32 mouse cellular contexts compared by ENCODE assay signal in genomic region chr19:59167871-59168270, GRCm38 (mm10). TPM values are rescaled to one million over a fixed set of nuclear protein-coding genes. Genes with fewer than 3 reads are reported as not detected.
DNase-seq lines count a peak whose midpoint lies in the region; ATAC-seq and TF ChIP-seq lines count a peak whose summit lies in the region.
"Had no signal": no experiment of that assay in that cellular context is flagged by ENCODE, and none has a peak within 500 bp of the region (broad histone marks: within the 10 kb centered on the region; RNA-seq: fewer than 3 reads in every experiment).

No protein-coding gene starts in this region.

- no peak for DNase-seq in midbrain, embryonic 14.5 days
- DNase-seq in forebrain, embryonic 10.5 days (ENCODE audit: extremely low spot score, low spot score) = no peak
- DNase-seq in right cerebral cortex, postnatal 14 days = no peak
- no peak for DNase-seq in cerebellum, adult 2 months
- DNase-seq: adrenal gland, postnatal 14 days; cerebellum, adult 11-12 months; gastrocnemius, postnatal 10 days; kidney, adult 8-10 months; layer of hippocampus, postnatal 36 days; left cerebral cortex, postnatal 4 days; liver, embryonic 13.5 days; lung, adult 18-20 months; retina, postnatal 1 day; right cerebral cortex, postnatal 25 days; thymus, postnatal 25 days had no signal

- TF ChIP-seq CTCF in olfactory bulb, adult 2 months (IDR thresholded peaks at IDR 0.05; ENCODE audit: insufficient read depth, low read depth, low read length) = no peak
- TF ChIP-seq CTCF in cerebellum, adult 2 months (IDR thresholded peaks at IDR 0.05; ENCODE audit: borderline replicate concordance, insufficient read depth, low read depth, low read length) = no peak

- no peak overlapping the region for H3K27ac ChIP-seq in midbrain, embryonic 12.5 days (replicated peaks)
- no peak overlapping the region for H3K27ac ChIP-seq in midbrain, embryonic 14.5 days (replicated peaks; ENCODE audit: low read depth, low read length)
- peak overlapping the region; percentile 94 for H3K27ac ChIP-seq in forebrain, embryonic 10.5 days
- peak overlapping the region; percentile 74 for H3K27ac ChIP-seq in forebrain, embryonic 15.5 days (replicated peaks)
- H3K27ac ChIP-seq in olfactory bulb, adult 2 months (ENCODE audit: insufficient read depth, low read depth, low read length) = 0 out of 2 replicates have a peak overlapping the region, but pooled peaks have one; percentile 6
- no peak overlapping the region for H3K27ac ChIP-seq in cerebellum, adult 2 months (ENCODE audit: insufficient read depth, low read length)
- H3K27ac ChIP-seq: embryonic facial prominence, embryonic 13.5 days; heart, embryonic 15.5 days; hindbrain, embryonic 12.5 days; kidney, postnatal 0 days; liver, embryonic 13.5 days; macrophage; neural tube, embryonic 13.5 days; stomach, embryonic 15.5 days had no signal

- no peak for ATAC-seq in midbrain, embryonic 12.5 days (ENCODE audit: low FRiP score, low read depth)
- ATAC-seq in midbrain, embryonic 14.5 days (ENCODE audit: low FRiP score, low TSS enrichment) = no peak
- ATAC-seq in forebrain, embryonic 15.5 days (replicated peaks) = no peak
- ATAC-seq: CD4-positive, CD25-positive, alpha-beta regulatory T cell, adult 4 months; intestine, embryonic 16.5 days; lung, postnatal 0 days had no signal

- H3K9ac ChIP-seq in midbrain, embryonic 12.5 days (replicated peaks) = no peak overlapping the region
- no peak overlapping the region for H3K9ac ChIP-seq in midbrain, embryonic 14.5 days (replicated peaks; ENCODE audit: low read length)
- peak overlapping the region; percentile 74; the same call in 1 of the 2 replicates for H3K9ac ChIP-seq in forebrain, embryonic 15.5 days (replicated peaks)
- H3K9ac ChIP-seq: embryonic facial prominence, embryonic 13.5 days; heart, embryonic 15.5 days; hindbrain, embryonic 12.5 days; liver, embryonic 13.5 days; neural tube, embryonic 13.5 days; stomach, embryonic 15.5 days had no signal

- peaks cover 37% of the 10 kb centered on the region for H3K4me1 ChIP-seq in midbrain, embryonic 12.5 days
- no peaks in the 10 kb centered on the region for H3K4me1 ChIP-seq in midbrain, embryonic 14.5 days (ENCODE audit: control insufficient read depth, insufficient read depth, low read length)
- H3K4me1 ChIP-seq in forebrain, embryonic 10.5 days = peaks cover 84% of the 10 kb centered on the region
- peaks cover 50% of the 10 kb centered on the region for H3K4me1 ChIP-seq in forebrain, embryonic 15.5 days
- H3K4me1 ChIP-seq in olfactory bulb, adult 2 months (ENCODE audit: control insufficient read depth, insufficient read depth, low read length) = peaks cover 30% of the 10 kb centered on the region
- H3K4me1 ChIP-seq in cerebellum, adult 2 months (ENCODE audit: control insufficient read depth, insufficient read depth, low read length) = no peaks in the 10 kb centered on the region; the same call in 1 of the 2 replicates

- H3K4me2 ChIP-seq in midbrain, embryonic 12.5 days (replicated peaks) = no peak overlapping the region
- no peak overlapping the region for H3K4me2 ChIP-seq in midbrain, embryonic 14.5 days (ENCODE audit: low read length)
- peak overlapping the region; percentile 74 for H3K4me2 ChIP-seq in forebrain, embryonic 15.5 days (replicated peaks)
- H3K4me2 ChIP-seq: embryonic facial prominence, embryonic 13.5 days; heart, embryonic 15.5 days; hindbrain, embryonic 12.5 days; liver, embryonic 13.5 days; neural tube, embryonic 13.5 days; stomach, embryonic 15.5 days had no signal

- H3K36me3 ChIP-seq in midbrain, embryonic 12.5 days = no peaks in the 10 kb centered on the region
- H3K36me3 ChIP-seq in midbrain, embryonic 14.5 days (ENCODE audit: control insufficient read depth, insufficient read depth, low read length) = no peaks in the 10 kb centered on the region
- no peaks in the 10 kb centered on the region; the same call in 1 of the 2 replicates for H3K36me3 ChIP-seq in forebrain, embryonic 10.5 days (replicated peaks)
- no peaks in the 10 kb centered on the region for H3K36me3 ChIP-seq in forebrain, embryonic 15.5 days
- H3K36me3 ChIP-seq: embryonic facial prominence, embryonic 13.5 days; heart, embryonic 15.5 days; hindbrain, embryonic 12.5 days; liver, embryonic 13.5 days; neural tube, embryonic 13.5 days; stomach, embryonic 15.5 days had no signal

- H3K27me3 ChIP-seq in midbrain, embryonic 12.5 days = peaks cover 99% of the 10 kb centered on the region
- H3K27me3 ChIP-seq in midbrain, embryonic 14.5 days (ENCODE audit: control insufficient read depth, insufficient read depth, low read length) = peaks cover 90% of the 10 kb centered on the region
- peaks cover 100% of the 10 kb centered on the region for H3K27me3 ChIP-seq in forebrain, embryonic 10.5 days (ENCODE audit: poor library complexity, severe bottlenecking)
- H3K27me3 ChIP-seq in forebrain, embryonic 15.5 days = peaks cover 67% of the 10 kb centered on the region
- H3K27me3 ChIP-seq in cerebellum, adult 2 months (ENCODE audit: control insufficient read depth, insufficient read depth, low read length) = peaks cover 17% of the 10 kb centered on the region; the same call in 1 of the 2 replicates

- no peak for TF ChIP-seq POLR2A in olfactory bulb, adult 2 months (IDR thresholded peaks at IDR 0.05; ENCODE audit: insufficient read depth, low read depth, low read length)
- no peak for TF ChIP-seq POLR2A in cerebellum, adult 2 months (IDR thresholded peaks at IDR 0.05; ENCODE audit: borderline replicate concordance, insufficient read depth, low read length)

- H3K4me3 ChIP-seq in midbrain, embryonic 12.5 days = peak overlapping the region; percentile 8; the same call in 1 of the 2 replicates
- no peak overlapping the region for H3K4me3 ChIP-seq in midbrain, embryonic 14.5 days (replicated peaks; ENCODE audit: low read depth, low read length)
- H3K4me3 ChIP-seq in forebrain, embryonic 10.5 days = peak overlapping the region; percentile 62
- peak overlapping the region; percentile 48 for H3K4me3 ChIP-seq in forebrain, embryonic 15.5 days
- no peak overlapping the region for H3K4me3 ChIP-seq in olfactory bulb, adult 2 months (ENCODE audit: insufficient read depth, low read depth, low read length)
- no peak overlapping the region for H3K4me3 ChIP-seq in cerebellum, adult 2 months (replicated peaks; ENCODE audit: insufficient read depth, low read depth, low read length)
- H3K4me3 ChIP-seq: embryonic facial prominence, embryonic 13.5 days; heart, embryonic 15.5 days; hindbrain, embryonic 12.5 days; liver, embryonic 13.5 days; myocyte; neural tube, embryonic 13.5 days; stomach, embryonic 15.5 days had no signal

- 10% methylated on average over 5 of the region's 5 CpGs for WGBS in midbrain, embryonic 12.5 days
- WGBS in midbrain, embryonic 14.5 days = 13% methylated on average over 5 of the region's 5 CpGs
- 13% methylated on average over 5 of the region's 5 CpGs for WGBS in forebrain, embryonic 10.5 days
- 19% methylated on average over 5 of the region's 5 CpGs for WGBS in forebrain, embryonic 15.5 days
- WGBS in olfactory bulb, adult 2 months = 76% methylated on average over 5 of the region's 5 CpGs
- WGBS in cerebellum, adult 2 months = 67% methylated on average over 5 of the region's 5 CpGs

- no peaks in the 10 kb centered on the region for H3K9me3 ChIP-seq in midbrain, embryonic 12.5 days
- H3K9me3 ChIP-seq in midbrain, embryonic 14.5 days (ENCODE audit: control insufficient read depth, low read length) = no peaks in the 10 kb centered on the region
- no peaks in the 10 kb centered on the region for H3K9me3 ChIP-seq in forebrain, embryonic 10.5 days
- H3K9me3 ChIP-seq in forebrain, embryonic 15.5 days = no peaks in the 10 kb centered on the region
- H3K9me3 ChIP-seq: embryonic facial prominence, embryonic 13.5 days; heart, embryonic 15.5 days; hindbrain, embryonic 12.5 days; liver, embryonic 13.5 days; neural tube, embryonic 13.5 days; stomach, embryonic 15.5 days had no signal

RNA-seq across cellular contexts. Expression of gene Vax1, which starts 2.0 kb away (rescaled TPM):
- polyA plus RNA-seq in midbrain, embryonic 12.5 days (2016; fragmentation: Nextera tagmentation; extraction: Ambion mirVana) = 0.46 and 1.0 TPM in 2 replicates
- not detected in 2 replicates for polyA plus RNA-seq in midbrain, embryonic 14.5 days (2014; fragmentation: Nextera tagmentation; extraction: Ambion mirVana)
- 0.50 and 1.0 TPM in 2 replicates for polyA plus RNA-seq in forebrain, embryonic 10.5 days (2016; fragmentation: Nextera tagmentation; extraction: Ambion mirVana)
- 5.0 and 5.5 TPM in 2 replicates for polyA plus RNA-seq in forebrain, embryonic 15.5 days (2015; fragmentation: Nextera tagmentation; extraction: Ambion mirVana)
- not detected in 2 replicates for polyA plus RNA-seq in olfactory bulb, adult 2 months (2012; ENCODE audit: insufficient read depth, insufficient read length, low replicate concordance, missing spikeins)
- polyA plus RNA-seq in cerebellum, adult 2 months (2012; rRNA removed) = 0.26 TPM in 1 of 2 replicates, not detected in the other
- polyA plus RNA-seq: CD4-positive, CD25-positive, alpha-beta regulatory T cell, adult 4 months; embryonic facial prominence, embryonic 13.5 days; gonadal fat pad, adult 2 months; heart, embryonic 15.5 days; hindbrain, embryonic 12.5 days; intestine, embryonic 16.5 days; kidney, postnatal 0 days; large intestine, adult 2 months; liver, embryonic 13.5 days; lung, postnatal 0 days; macrophage; myocyte; neural tube, embryonic 13.5 days; stomach, embryonic 15.5 days had no signal

RNA-seq across cellular contexts. Expression of gene Kcnk18, which starts 51.1 kb away (rescaled TPM):
- not detected in 2 replicates for polyA plus RNA-seq in midbrain, embryonic 12.5 days (2016; fragmentation: Nextera tagmentation; extraction: Ambion mirVana)
- not detected in 2 replicates for polyA plus RNA-seq in midbrain, embryonic 14.5 days (2014; fragmentation: Nextera tagmentation; extraction: Ambion mirVana)
- not detected in 2 replicates for polyA plus RNA-seq in forebrain, embryonic 10.5 days (2016; fragmentation: Nextera tagmentation; extraction: Ambion mirVana)
- polyA plus RNA-seq in forebrain, embryonic 15.5 days (2015; fragmentation: Nextera tagmentation; extraction: Ambion mirVana) = not detected in 2 replicates
- polyA plus RNA-seq in olfactory bulb, adult 2 months (2012; ENCODE audit: insufficient read depth, insufficient read length, low replicate concordance, missing spikeins) = not detected in 2 replicates
- polyA plus RNA-seq in cerebellum, adult 2 months (2012; rRNA removed) = 0.03 TPM in 1 of 2 replicates, not detected in the other
- polyA plus RNA-seq: CD4-positive, CD25-positive, alpha-beta regulatory T cell, adult 4 months; embryonic facial prominence, embryonic 13.5 days; gonadal fat pad, adult 2 months; heart, embryonic 15.5 days; hindbrain, embryonic 12.5 days; intestine, embryonic 16.5 days; kidney, postnatal 0 days; large intestine, adult 2 months; limb, embryonic 14.5 days; liver, embryonic 13.5 days; lung, postnatal 0 days; macrophage; myocyte; neural tube, embryonic 13.5 days; stomach, embryonic 15.5 days had no signal

Comparison
In these comparisons a context has a peak if more than half of its experiments do, and no peak if none do; other contexts are left out.
1. H3K4me3 ChIP-seq: peak in midbrain, embryonic 12.5 days (single experiment), forebrain, embryonic 10.5 days (single experiment) and forebrain, embryonic 15.5 days (single experiment); none in midbrain, embryonic 14.5 days (single experiment), olfactory bulb, adult 2 months (single experiment) and cerebellum, adult 2 months (single experiment).
2. H3K27ac ChIP-seq: peak in forebrain, embryonic 10.5 days (single experiment), forebrain, embryonic 15.5 days (single experiment) and olfactory bulb, adult 2 months (single experiment); none in midbrain, embryonic 12.5 days (single experiment), midbrain, embryonic 14.5 days (single experiment) and cerebellum, adult 2 months (single experiment).